ENCODE assay signal across 10 mouse cellular contexts in genomic region chr1:87154501-87155120, GRCm38 (mm10). TPM values are rescaled to one million over a fixed set of nuclear protein-coding genes. Genes with fewer than 3 reads are reported as not detected.
DNase-seq lines count a peak whose midpoint lies in the region; ATAC-seq and TF ChIP-seq lines count a peak whose summit lies in the region.
"Had no signal": no experiment of that assay in that cellular context is flagged by ENCODE, and none has a peak within 500 bp of the region (broad histone marks: within the 10 kb centered on the region; RNA-seq: fewer than 3 reads in every experiment).

No protein-coding gene starts in this region.

- TF ChIP-seq EP300 in heart, postnatal 0 days (IDR thresholded peaks at IDR 0.05; ENCODE audit: low read depth) = no peak

- peak overlapping the region; percentile 55 for H3K4me2 ChIP-seq in heart, postnatal 0 days (ENCODE audit: low read depth, low read length)
- peak overlapping the region; percentile 83 for H3K4me2 ChIP-seq in hindbrain, embryonic 15.5 days
- H3K4me2 ChIP-seq in midbrain, embryonic 16.5 days (ENCODE audit: low read length) = peak overlapping the region; percentile 73

- H3K9ac ChIP-seq in heart, postnatal 0 days (replicated peaks; ENCODE audit: low read depth, low read length) = no peak overlapping the region
- H3K9ac ChIP-seq in hindbrain, embryonic 15.5 days = peak overlapping the region; percentile 28; the same call in 1 of the 2 replicates
- H3K9ac ChIP-seq in midbrain, embryonic 16.5 days (ENCODE audit: low read depth, low read length) = peak overlapping the region; percentile 37; the same call in 1 of the 2 replicates

- peaks cover 91% of the 10 kb centered on the region for H3K27me3 ChIP-seq in heart, postnatal 0 days (ENCODE audit: control insufficient read depth, insufficient read depth, low read length)
- H3K27me3 ChIP-seq in hindbrain, embryonic 15.5 days = peaks cover 57% of the 10 kb centered on the region
- H3K27me3 ChIP-seq in midbrain, embryonic 16.5 days (ENCODE audit: control insufficient read depth, insufficient read depth, low read depth, low read length) = peaks cover 66% of the 10 kb centered on the region

- intact Hi-C loops in heart, postnatal 25 days (cut with DNase I) = no loop called here

- no peaks in the 10 kb centered on the region for H3K36me3 ChIP-seq in heart, postnatal 0 days (replicated peaks; ENCODE audit: control insufficient read depth, insufficient read depth, low read length)
- H3K36me3 ChIP-seq in hindbrain, embryonic 15.5 days = no peaks in the 10 kb centered on the region
- H3K36me3 ChIP-seq in midbrain, embryonic 16.5 days (ENCODE audit: control insufficient read depth, insufficient read depth, low read length) = no peaks in the 10 kb centered on the region

- 3% methylated on average over 46 of the region's 58 CpGs for WGBS in heart, postnatal 0 days
- 1% methylated on average over 57 of the region's 58 CpGs for WGBS in hindbrain, embryonic 15.5 days
- WGBS in midbrain, embryonic 16.5 days = 1% methylated on average over 58 of the region's 58 CpGs

- ATAC-seq in heart, postnatal 0 days (ENCODE audit: insufficient read depth, low read depth) = no peak
- no peak for ATAC-seq in hindbrain, embryonic 15.5 days (ENCODE audit: low FRiP score, low read depth)
- 0 out of 2 replicates have a peak, but pooled peaks have one; percentile 4 for ATAC-seq in midbrain, embryonic 16.5 days

- no peak overlapping the region for H3K27ac ChIP-seq in heart, postnatal 0 days (ENCODE audit: low read depth)
- no peak overlapping the region for H3K27ac ChIP-seq in bone marrow macrophage, adult 2 months (ENCODE audit: insufficient read depth, low read depth, low read length)
- no peak overlapping the region for H3K27ac ChIP-seq in hindbrain, embryonic 15.5 days (replicated peaks)
- no peak overlapping the region for H3K27ac ChIP-seq in midbrain, embryonic 16.5 days (ENCODE audit: low read length)

- no peak for TF ChIP-seq CTCF in heart, postnatal 0 days (IDR thresholded peaks at IDR 0.05; ENCODE audit: low read depth)
- no peak for TF ChIP-seq CTCF in bone marrow macrophage, adult 2 months (IDR thresholded peaks at IDR 0.05; ENCODE audit: low read depth, low read length)

- no peaks in the 10 kb centered on the region for H3K9me3 ChIP-seq in heart, postnatal 0 days (replicated peaks; ENCODE audit: control insufficient read depth, low read length)
- H3K9me3 ChIP-seq in hindbrain, embryonic 15.5 days = no peaks in the 10 kb centered on the region
- H3K9me3 ChIP-seq in midbrain, embryonic 16.5 days (replicated peaks; ENCODE audit: control insufficient read depth, low read length, poor library complexity, severe bottlenecking) = no peaks in the 10 kb centered on the region

- DNase-seq in heart, postnatal 0 days (ENCODE audit: low spot score) = no peak
- no peak for DNase-seq in heart, postnatal 25 days (ENCODE audit: low spot score)
- no peak for DNase-seq in right cerebral cortex, adult 18-20 months
- no peak for DNase-seq in gastrocnemius, postnatal 4 days (ENCODE audit: low spot score in 2 of 2)
- DNase-seq in cerebellum, postnatal 10 days = no peak
- DNase-seq: kidney, adult 8-10 months had no signal

- no peak for TF ChIP-seq POLR2A in bone marrow macrophage, adult 2 months (IDR thresholded peaks at IDR 0.05; ENCODE audit: borderline replicate concordance, low read depth, low read length)

- H3K4me3 ChIP-seq in heart, postnatal 0 days (ENCODE audit: low read depth, low read length) = peak overlapping the region; percentile 42
- H3K4me3 ChIP-seq in bone marrow macrophage, adult 2 months (ENCODE audit: insufficient read depth, low read length) = 0 out of 2 replicates have a peak overlapping the region, but pooled peaks have one; percentile 4
- peak overlapping the region; percentile 43 for H3K4me3 ChIP-seq in hindbrain, embryonic 15.5 days
- peak overlapping the region; percentile 45 for H3K4me3 ChIP-seq in midbrain, embryonic 16.5 days (ENCODE audit: low read depth, low read length)

- no peaks in the 10 kb centered on the region for H3K4me1 ChIP-seq in heart, postnatal 0 days (ENCODE audit: control insufficient read depth, insufficient read depth)
- H3K4me1 ChIP-seq in bone marrow macrophage, adult 2 months (ENCODE audit: control insufficient read depth, insufficient read depth, low read length) = no peaks in the 10 kb centered on the region
- peaks cover 34% of the 10 kb centered on the region for H3K4me1 ChIP-seq in hindbrain, embryonic 15.5 days (replicated peaks)
- H3K4me1 ChIP-seq in midbrain, embryonic 16.5 days (ENCODE audit: control insufficient read depth, insufficient read depth, low read length) = peaks cover 13% of the 10 kb centered on the region

RNA-seq across cellular contexts. Expression of gene Ecel1, which starts 1.7 kb away (rescaled TPM):
- 0.46 and 2.2 TPM in 2 replicates for total RNA-seq in heart, postnatal 0 days (2014; rRNA removed; ENCODE audit: low replicate concordance)
- 0.41 and 0.55 TPM in 2 replicates for polyA plus RNA-seq in heart, postnatal 0 days (2015; fragmentation: Nextera tagmentation; extraction: Ambion mirVana)
- total RNA-seq in heart, postnatal 25 days (2021) = not detected
- polyA plus RNA-seq in bone marrow macrophage, adult 2 months (2012; ENCODE audit: insufficient read depth, insufficient read length, missing spikeins) = not detected in 2 replicates
- polyA plus RNA-seq in hindbrain, embryonic 15.5 days (2015; fragmentation: Nextera tagmentation; extraction: Ambion mirVana) = 37.5 and 40.5 TPM in 2 replicates
- 14.4 and 25.7 TPM in 2 replicates for polyA plus RNA-seq in midbrain, embryonic 16.5 days (2015; fragmentation: Nextera tagmentation; extraction: Ambion mirVana)
- under 1 TPM in 1 of 2 experiments, not detected in 1; 0.07 TPM for total RNA-seq in gastrocnemius, postnatal 4 days (2021)
- total RNA-seq: CH12.LX had no signal

RNA-seq across cellular contexts. Expression of gene Prss56, which starts 28.5 kb away (rescaled TPM):
- 1.4 TPM in 1 of 2 replicates, not detected in the other for total RNA-seq in heart, postnatal 0 days (2014; rRNA removed; ENCODE audit: low replicate concordance)
- polyA plus RNA-seq in heart, postnatal 0 days (2015; fragmentation: Nextera tagmentation; extraction: Ambion mirVana) = not detected in 2 replicates
- not detected for total RNA-seq in heart, postnatal 25 days (2021)
- polyA plus RNA-seq in bone marrow macrophage, adult 2 months (2012; ENCODE audit: insufficient read depth, insufficient read length, missing spikeins) = not detected in 2 replicates
- polyA plus RNA-seq in hindbrain, embryonic 15.5 days (2015; fragmentation: Nextera tagmentation; extraction: Ambion mirVana) = 3.0 and 3.3 TPM in 2 replicates
- 0.34 TPM in 1 of 2 replicates, not detected in the other for polyA plus RNA-seq in midbrain, embryonic 16.5 days (2015; fragmentation: Nextera tagmentation; extraction: Ambion mirVana)
- total RNA-seq in gastrocnemius, postnatal 4 days (2021) = not detected
- total RNA-seq: CH12.LX had no signal

RNA-seq across cellular contexts. Expression of gene Akp3, which starts 29.8 kb away (rescaled TPM):
- not detected in 2 replicates for total RNA-seq in heart, postnatal 0 days (2014; rRNA removed; ENCODE audit: low replicate concordance)
- not detected in 2 replicates for polyA plus RNA-seq in heart, postnatal 0 days (2015; fragmentation: Nextera tagmentation; extraction: Ambion mirVana)
- total RNA-seq in heart, postnatal 25 days (2021) = not detected
- polyA plus RNA-seq in bone marrow macrophage, adult 2 months (2012; ENCODE audit: insufficient read depth, insufficient read length, missing spikeins) = not detected in 2 replicates
- polyA plus RNA-seq in hindbrain, embryonic 15.5 days (2015; fragmentation: Nextera tagmentation; extraction: Ambion mirVana) = not detected in 2 replicates
- not detected in 2 replicates for polyA plus RNA-seq in midbrain, embryonic 16.5 days (2015; fragmentation: Nextera tagmentation; extraction: Ambion mirVana)
- not detected for total RNA-seq in gastrocnemius, postnatal 4 days (2021)
- total RNA-seq: CH12.LX had no signal

RNA-seq across cellular contexts. Expression of gene Chrnd, which starts 35.8 kb away (rescaled TPM):
- 0.31 TPM in 1 of 2 replicates, not detected in the other for total RNA-seq in heart, postnatal 0 days (2014; rRNA removed; ENCODE audit: low replicate concordance)
- polyA plus RNA-seq in heart, postnatal 0 days (2015; fragmentation: Nextera tagmentation; extraction: Ambion mirVana) = not detected in 2 replicates
- not detected for total RNA-seq in heart, postnatal 25 days (2021)
- not detected in 2 replicates for polyA plus RNA-seq in bone marrow macrophage, adult 2 months (2012; ENCODE audit: insufficient read depth, insufficient read length, missing spikeins)
- not detected in 2 replicates for polyA plus RNA-seq in hindbrain, embryonic 15.5 days (2015; fragmentation: Nextera tagmentation; extraction: Ambion mirVana)
- not detected in 2 replicates for polyA plus RNA-seq in midbrain, embryonic 16.5 days (2015; fragmentation: Nextera tagmentation; extraction: Ambion mirVana)
- 10 to 100 TPM; 34.2 to 43.2 TPM for total RNA-seq in gastrocnemius, postnatal 4 days (2021)
- total RNA-seq: CH12.LX had no signal

RNA-seq across cellular contexts. Expression of gene Chrng, which starts 49.8 kb away (rescaled TPM):
- total RNA-seq in heart, postnatal 0 days (2014; rRNA removed; ENCODE audit: low replicate concordance) = 1.5 TPM in 1 of 2 replicates, not detected in the other
- 0.05 and 0.25 TPM in 2 replicates for polyA plus RNA-seq in heart, postnatal 0 days (2015; fragmentation: Nextera tagmentation; extraction: Ambion mirVana)
- total RNA-seq in heart, postnatal 25 days (2021) = not detected
- not detected in 2 replicates for polyA plus RNA-seq in bone marrow macrophage, adult 2 months (2012; ENCODE audit: insufficient read depth, insufficient read length, missing spikeins)
- polyA plus RNA-seq in hindbrain, embryonic 15.5 days (2015; fragmentation: Nextera tagmentation; extraction: Ambion mirVana) = 0.06 TPM in 1 of 2 replicates, not detected in the other
- not detected in 2 replicates for polyA plus RNA-seq in midbrain, embryonic 16.5 days (2015; fragmentation: Nextera tagmentation; extraction: Ambion mirVana)
- 10 to 100 TPM; 24.8 to 32.9 TPM for total RNA-seq in gastrocnemius, postnatal 4 days (2021)
